Mouse (Mus musculus) urinary bladder, postnatal 25 days (tissue): ENCODE measurements around the gene 1190005I06Rik.

Experiments used
- DNase-seq: peaks from one replicate; pipeline ENCODE4 v3.0.0; 2022; ENCODE audit warnings: low spot score

Gene 1190005I06Rik

DNA sequence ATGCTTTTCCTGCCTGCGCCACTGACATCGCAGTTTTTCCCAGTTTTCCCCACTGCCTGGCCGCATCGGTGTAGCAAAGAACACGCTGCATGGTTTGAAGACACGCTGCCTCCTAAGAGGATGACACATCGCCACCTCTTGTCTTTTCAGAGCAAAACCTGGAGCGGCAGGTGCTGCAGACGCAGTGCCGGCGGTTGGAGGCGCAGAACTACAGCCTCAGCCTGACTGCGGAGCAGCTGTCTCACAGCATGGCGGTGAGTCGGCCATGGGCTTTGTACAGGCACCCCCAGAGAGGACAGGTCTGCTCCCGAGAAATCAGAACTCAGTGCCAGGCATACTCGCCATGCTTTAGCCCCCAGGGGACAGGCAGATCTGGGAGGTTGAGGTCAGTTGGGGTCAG, 69.6 kb downstream of the 1190005I06Rik start:
- no peak for DNase-seq

DNA sequence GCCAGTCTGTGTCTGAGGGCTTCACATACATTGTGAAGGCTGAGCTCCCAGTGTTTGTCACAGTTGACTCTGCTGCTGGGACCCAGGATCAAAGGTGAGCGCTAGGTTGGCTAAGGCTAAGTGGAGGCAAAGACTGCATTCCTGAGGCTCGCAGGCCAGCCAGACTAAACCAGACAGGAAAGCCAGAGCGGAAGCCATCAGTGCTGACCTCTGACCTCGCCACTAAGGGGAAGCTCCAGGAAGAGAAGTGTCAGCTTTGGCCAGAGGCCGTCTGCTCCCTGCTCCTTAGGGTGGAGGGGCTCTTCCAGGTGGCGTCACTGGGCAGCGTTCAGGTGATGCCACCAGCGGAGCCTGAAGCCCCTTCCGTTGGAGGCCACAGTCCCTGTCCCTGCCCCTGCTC, 71.6 kb downstream of the 1190005I06Rik start:
- no peak for DNase-seq

- no peak for DNase-seq
Measured at GRCm38 (mm10) chr8:120574941-120575340, 72.5 kb downstream of the 1190005I06Rik start.

DNA sequence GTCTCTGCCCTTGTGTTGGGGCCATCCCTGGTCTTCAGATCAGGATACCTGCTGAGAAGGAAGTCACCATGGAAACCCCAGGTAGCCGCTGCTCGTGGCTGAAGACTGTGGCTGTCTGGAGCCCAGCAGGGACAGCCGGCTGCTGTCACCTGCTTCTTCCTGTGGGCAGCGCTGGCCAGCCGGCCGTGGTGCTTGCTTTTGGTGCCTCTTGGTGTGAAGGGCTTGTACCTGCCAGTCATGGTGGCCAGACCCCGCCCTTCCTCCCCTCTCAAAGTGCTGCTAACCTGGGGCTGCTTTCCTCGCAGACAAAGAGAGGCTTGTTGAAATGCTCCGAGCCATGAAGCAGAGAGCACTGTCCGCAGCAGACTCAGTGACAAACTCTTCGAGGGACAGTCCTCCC, 73.6 kb downstream of the 1190005I06Rik start:
- DNase-seq, result no peak

DNA sequence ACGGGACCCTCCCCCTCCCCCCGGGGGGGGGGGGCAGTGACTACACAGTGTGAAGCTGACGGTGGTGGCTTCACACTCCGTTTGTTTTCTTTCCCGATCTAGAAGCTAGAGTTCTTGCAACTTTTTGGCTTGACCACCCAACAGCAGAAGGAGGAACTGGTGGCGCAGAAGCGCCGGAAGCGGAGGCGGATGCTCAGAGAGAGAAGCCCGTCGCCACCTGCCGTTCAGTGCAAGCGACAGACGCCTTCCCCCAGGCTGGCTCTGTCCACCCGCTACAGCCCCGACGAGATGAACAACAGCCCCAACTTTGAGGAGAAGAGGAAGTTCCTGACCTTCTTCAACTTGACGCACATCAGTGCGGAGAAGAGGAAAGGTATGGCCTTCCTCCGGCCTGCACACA, 74.9 kb downstream of the 1190005I06Rik start:
- DNase-seq, result no peak

DNA sequence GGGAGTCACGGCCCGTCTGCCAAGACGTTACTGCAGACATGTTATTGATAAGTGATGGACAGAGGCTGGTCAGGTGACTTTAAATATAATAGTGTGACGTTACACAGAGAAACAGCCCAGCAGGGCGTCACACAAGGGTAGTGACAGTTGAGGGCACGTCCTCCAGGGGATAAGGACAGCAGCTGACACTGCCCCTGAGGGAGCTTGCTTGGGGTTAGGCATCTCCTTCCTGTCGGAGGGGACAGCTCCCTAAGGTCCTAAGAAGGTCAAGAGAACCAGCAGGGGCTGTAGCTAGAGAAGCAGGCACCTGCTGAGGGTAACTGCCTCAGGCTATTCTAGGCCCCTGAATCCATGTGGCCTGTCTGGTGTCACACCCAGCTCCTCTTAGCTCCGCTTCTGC, 75.9 kb downstream of the 1190005I06Rik start:
- no peak for DNase-seq

DNA sequence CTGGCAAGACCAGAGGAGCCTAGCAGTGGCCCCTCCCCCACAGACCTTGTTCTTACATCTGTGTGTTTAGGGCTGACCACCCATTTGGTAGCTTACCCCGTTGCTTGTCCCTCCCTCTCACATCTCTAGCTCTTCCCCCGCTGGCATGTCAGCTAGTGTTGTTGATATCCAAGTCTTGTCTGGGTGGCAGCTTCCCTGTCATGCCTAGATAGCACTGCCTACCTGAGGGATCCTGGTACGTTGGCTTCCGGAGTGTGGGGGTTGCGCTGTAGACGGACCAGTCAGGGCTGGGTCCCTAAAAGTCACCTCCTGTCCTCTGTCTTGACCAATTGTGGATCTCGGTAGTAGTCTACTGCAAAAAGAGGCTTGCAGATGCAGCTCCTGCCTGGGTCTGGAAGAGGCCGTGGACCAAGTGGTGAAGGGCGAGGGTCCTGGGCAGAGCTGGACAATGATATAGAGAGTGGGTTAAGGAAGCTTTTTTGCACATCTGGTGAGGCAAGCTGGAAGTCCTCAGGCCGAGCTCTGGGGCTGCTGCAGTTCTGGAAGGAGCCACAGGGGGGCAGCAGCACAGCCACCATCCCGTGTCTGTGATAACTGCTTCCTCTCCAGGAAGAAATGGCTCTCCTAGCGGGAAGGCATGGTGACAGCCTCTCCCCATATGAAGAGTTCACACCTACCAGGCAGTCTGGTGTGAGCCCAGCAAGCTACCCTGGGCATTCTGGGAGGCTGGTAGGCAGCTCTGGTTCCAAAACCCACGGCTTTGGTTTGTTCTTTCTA, 77.3 kb downstream of the 1190005I06Rik start:
- peak; percentile 70 for DNase-seq

DNA sequence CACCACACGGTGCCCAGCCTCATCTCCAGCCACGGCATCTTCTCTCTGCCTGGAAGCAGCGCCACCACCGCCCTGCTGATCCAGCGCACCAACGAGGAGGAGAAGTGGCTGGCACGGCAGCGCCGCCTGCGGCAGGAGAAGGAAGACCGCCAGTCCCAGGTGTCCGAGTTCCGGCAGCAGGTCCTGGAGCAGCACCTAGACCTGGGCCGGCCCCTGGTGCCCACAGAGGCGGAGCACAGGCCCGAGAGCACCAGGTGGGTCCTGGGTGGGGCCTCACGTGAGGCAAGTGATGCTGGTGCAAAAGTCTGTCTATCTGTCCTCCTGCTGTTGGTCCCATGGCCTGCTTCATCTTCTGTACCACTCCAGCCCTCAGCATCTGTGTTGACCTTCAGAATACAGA, 78.3 kb downstream of the 1190005I06Rik start:
- DNase-seq, result no peak

DNA sequence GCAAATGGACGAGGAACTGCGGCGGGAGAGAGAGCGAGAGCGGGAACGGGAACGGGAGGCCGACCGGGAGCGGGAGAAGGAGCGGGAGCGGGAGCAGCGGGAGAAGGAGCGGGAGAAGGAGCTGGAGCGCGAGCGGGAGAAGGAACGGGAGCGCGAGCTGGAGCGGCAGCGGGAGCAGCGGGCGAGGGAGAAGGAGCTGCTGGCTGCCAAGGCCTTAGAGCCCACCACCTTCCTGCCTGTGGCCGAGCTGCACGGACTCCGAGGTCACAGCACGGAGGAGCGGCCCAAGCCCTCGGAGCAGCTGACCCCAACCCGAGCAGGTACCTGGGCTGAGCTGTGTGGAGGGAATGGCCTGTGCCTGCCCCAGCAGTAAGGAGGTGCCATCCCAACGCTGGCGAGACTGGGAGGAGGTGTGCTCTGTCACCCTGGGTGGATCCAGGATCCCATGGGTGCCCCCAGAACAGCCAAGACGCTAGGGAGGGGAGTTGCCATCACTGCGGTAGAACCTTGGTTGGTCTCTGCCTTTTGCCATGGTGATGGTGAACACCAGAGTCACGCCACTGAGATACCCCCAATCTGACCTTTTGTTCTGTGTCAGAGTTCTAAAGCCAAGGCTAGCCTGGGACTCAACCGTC, 79.2 kb downstream of the 1190005I06Rik start:
- DNase-seq, result no peak

- no peak for DNase-seq
Measured at GRCm38 (mm10) chr8:120567731-120568130, 79.7 kb downstream of the 1190005I06Rik start.

DNA sequence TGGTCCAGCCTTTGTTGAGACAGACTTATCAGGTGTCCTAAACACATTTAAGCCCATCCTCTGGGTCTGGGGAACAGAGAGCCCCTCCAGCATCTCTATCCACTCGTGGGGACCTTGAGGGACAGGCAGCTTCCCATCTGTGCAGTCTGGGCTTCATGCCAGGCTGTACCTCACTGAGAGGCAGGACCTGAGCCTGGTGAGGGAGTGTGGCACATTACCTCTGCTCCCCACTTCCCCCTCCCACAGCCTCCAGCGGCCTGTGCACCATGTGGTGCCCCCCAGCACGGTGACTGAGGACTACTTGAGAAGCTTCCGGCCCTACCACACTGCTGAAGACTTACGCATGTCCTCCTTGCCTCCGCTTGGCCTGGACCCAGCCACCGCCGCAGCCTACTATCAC, 80.8 kb downstream of the 1190005I06Rik start:
- no peak for DNase-seq

DNA sequence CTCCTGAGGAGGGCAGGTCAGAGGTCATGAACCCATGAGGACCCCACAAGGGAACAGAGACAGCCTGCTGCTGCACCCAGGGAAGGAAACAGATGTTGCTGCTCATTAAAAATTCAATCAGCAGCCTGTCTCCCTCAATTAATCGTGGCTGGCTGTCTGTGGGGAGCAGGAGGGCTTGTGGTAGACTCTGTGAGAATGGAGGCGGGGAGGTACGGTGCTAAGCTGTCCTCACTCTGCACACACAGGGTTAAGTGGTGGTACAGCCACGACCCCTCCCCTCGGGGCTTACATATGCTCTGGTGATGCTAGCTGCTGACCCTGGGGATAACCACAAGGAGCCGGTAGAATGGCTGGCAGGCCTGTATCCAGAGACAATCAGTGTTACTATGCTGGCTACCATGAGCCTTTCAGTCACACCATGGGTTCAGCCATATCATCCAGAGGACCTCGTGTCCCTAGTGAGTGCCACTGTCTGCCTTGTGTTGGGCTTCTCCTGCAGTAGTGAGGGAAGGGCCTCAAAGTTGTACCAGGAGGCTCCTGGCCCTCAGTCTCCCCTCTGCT, 82.2 kb downstream of the 1190005I06Rik start:
- DNase-seq, result no peak

DNA sequence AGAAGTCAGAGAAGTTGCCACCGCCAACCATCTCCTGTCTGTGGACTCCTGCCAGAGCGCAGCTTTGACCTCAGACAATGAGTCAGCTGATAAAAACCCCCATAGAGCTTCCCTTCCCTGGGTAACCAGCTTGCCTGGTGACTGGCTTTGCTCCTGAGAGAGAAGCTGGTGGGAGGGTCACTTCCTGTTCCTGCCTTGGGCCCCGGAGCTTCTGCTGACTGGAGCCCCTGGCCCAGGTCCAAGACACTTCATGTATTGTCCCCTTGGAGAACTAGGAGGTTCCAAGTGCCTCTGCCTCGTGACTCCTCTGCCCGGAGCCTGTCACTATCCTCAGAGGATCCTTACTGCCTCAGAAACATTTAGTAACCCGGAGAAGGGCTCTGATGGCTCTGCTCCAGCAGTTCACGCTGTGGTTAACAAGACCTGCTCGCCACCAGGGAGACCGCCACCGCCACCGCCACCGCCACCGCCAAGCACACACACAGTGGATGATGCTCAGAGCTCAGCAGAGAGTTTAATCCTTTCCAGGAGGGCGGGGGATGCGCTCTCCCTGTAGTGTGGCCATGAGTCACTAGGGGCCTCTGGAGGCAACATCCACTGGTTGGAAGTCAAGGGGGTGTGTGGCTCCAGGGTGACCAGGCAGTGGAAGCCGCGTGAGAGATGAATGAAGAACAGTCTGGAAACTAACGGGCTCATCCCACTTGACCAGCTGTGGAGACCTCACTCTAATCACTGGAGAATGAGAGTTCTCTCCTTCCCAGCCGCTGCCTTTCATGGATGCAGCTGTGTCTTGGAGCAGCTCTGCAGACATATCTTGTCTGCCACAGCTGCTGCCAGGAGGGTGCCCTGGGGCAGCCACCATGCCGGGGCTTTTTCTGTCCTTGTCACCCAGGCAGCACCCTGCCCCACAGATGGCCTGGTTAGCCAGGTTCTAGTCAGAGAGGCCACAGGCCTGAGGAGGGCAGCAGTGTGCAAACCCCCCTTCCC, 83.3 kb downstream of the 1190005I06Rik start:
- DNase-seq, result peak; percentile 67

GRCm38 (mm10) chr8:120563348-120563724, 84.1 kb downstream of the 1190005I06Rik start:
- DNase-seq, result no peak

- no peak for DNase-seq
Measured at GRCm38 (mm10) chr8:120562680-120563347, 84.6 kb downstream of the 1190005I06Rik start.

- DNase-seq, result no peak
Measured at GRCm38 (mm10) chr8:120561539-120562435, 85.6 kb downstream of the 1190005I06Rik start.

DNA sequence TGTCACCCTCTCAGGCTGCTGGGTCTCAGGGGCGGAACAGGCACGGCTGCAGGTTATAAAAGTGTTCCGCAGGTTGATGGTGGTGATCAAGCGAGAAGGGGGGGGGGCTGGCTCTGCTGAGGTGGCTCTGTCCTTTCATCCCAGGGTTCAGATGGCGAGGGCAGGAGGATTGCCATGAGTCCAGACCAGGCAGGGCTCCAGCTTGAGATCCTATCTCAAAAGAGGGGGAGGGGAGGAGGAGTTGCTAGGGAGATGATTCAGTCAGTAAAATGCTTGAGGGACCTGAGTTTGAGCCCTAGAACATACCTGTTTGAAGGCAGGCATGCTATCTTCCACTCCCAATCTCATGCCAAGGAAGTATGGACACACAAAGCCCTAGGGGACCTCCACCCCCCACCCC, 86.9 kb downstream of the 1190005I06Rik start:
- no peak for DNase-seq

DNA sequence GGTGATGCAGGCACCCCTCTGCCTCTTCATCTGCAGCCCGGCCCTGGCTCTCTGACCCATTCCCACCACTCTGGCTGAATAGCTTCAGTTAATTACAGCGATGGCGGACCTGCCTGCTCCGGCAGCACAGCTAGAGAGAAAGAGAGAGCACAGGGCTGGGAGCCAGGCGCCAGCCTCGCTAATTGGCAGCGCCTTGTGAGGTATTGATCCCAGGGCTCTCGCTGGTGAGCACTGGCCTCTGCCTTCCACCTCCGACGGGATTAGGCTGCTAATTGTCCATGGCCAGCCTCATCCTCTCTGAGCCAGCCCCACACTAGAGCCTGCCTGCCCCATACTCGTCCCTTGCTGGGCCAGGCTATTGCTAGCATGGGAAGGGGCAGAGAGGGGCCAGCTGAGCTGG, 87.8 kb downstream of the 1190005I06Rik start:
- no peak for DNase-seq
